Mouse (Mus musculus) CH12.LX (cell line): ENCODE measurements around the gene AC124502.3.

Source experiments
- CTCF ChIP-seq, 2 experiments: IDR thresholded peaks in 1 of 2; conservative IDR thresholded peaks in 1 of 2; 2 replicates each; pipeline ENCODE4 v1.5.1; 2011 to 2012; ENCODE audit warnings: low read depth in 2 of 2, low read length in 2 of 2, improper control_type of control experiment in 1 of 2, inconsistent platforms in 1 of 2, mild to moderate bottlenecking in 1 of 2, moderate library complexity in 1 of 2
- E2F4 ChIP-seq: IDR thresholded peaks from 2 replicates; pipeline ENCODE4 v1.6.1; 2011; ENCODE audit warnings: low read depth, low read length, improper control_type of control experiment; ENCODE audit not compliant: insufficient replicate concordance
- EP300 ChIP-seq: IDR thresholded peaks from 2 replicates; pipeline ENCODE4 v1.6.1; 2011; ENCODE audit warnings: low read length, improper control_type of control experiment
- IRF4 ChIP-seq: IDR thresholded peaks from 2 replicates; pipeline ENCODE4 v1.6.1; 2014; ENCODE audit warnings: low read depth, mild to moderate bottlenecking, inconsistent platforms, low read length, improper control_type of control experiment
- JUN ChIP-seq: IDR thresholded peaks from 2 replicates; pipeline ENCODE4 v1.6.1; 2011; ENCODE audit warnings: low read depth, mild to moderate bottlenecking, low read length, improper control_type of control experiment, moderate library complexity; ENCODE audit not compliant: insufficient read depth
- JUND ChIP-seq: conservative IDR thresholded peaks from 2 replicates; pipeline ENCODE4 v1.6.1; 2011; ENCODE audit warnings: low read depth, low read length, improper control_type of control experiment
- MAX ChIP-seq: IDR thresholded peaks from 2 replicates; pipeline ENCODE4 v1.6.1; 2011; ENCODE audit warnings: low read length, improper control_type of control experiment
- MYC ChIP-seq: IDR thresholded peaks from 2 replicates; pipeline ENCODE4 v1.6.1; 2011; ENCODE audit warnings: low read depth, mild to moderate bottlenecking, improper control_type of control experiment, low read length
- POLR2A ChIP-seq: IDR thresholded peaks from 2 replicates; pipeline ENCODE4 v1.6.1; 2011; ENCODE audit warnings: low read depth, mild to moderate bottlenecking, improper control_type of control experiment, low read length
- TBP ChIP-seq: conservative IDR thresholded peaks from 2 replicates; pipeline ENCODE4 v1.6.1; 2011; ENCODE audit warnings: low read depth, low read length, improper control_type of control experiment
- UBTF ChIP-seq: IDR thresholded peaks from 2 replicates; pipeline ENCODE4 v1.6.1; 2012; ENCODE audit warnings: low read depth, mild to moderate bottlenecking, inconsistent platforms, low read length, improper control_type of control experiment, moderate library complexity
- ZC3H11A ChIP-seq: IDR thresholded peaks from 2 replicates; pipeline ENCODE4 v1.6.1; 2012; ENCODE audit warnings: low read depth, mild to moderate bottlenecking, inconsistent platforms, low read length, improper control_type of control experiment

GRCm38 (mm10) chr19:5084834-5085144 is 46.1 kb downstream of the AC124502.3 start:
- TF ChIP-seq UBTF (no peak), CTCF (conservative IDR thresholded peaks at IDR 0.05 in 1 of 2, IDR thresholded peaks at IDR 0.05 in 1 of 2; ENCODE audit: low read depth in 2 of 2, low read length in 2 of 2) (no peak), TBP (no peak), POLR2A (no peak), JUN (no peak), E2F4 (no peak), IRF4 (no peak), JUND (no peak), ZC3H11A (no peak), MYC (no peak), EP300 (no peak), MAX (no peak)
